ENCODE assay signal across 27 mouse cellular contexts in genomic region chr1:105700984-105701530, GRCm38 (mm10).
"Had no signal": no experiment of that assay in that cellular context is flagged by ENCODE, and none has a peak within 500 bp of the region (broad histone marks: within the 10 kb centered on the region; RNA-seq: fewer than 3 reads in every experiment).

No protein-coding gene starts in this region.

- H3K4me1 ChIP-seq: embryonic facial prominence, embryonic 10.5 days; embryonic facial prominence, embryonic 12.5 days; embryonic facial prominence, embryonic 13.5 days; embryonic facial prominence, embryonic 15.5 days; forebrain, embryonic 10.5 days; forebrain, embryonic 12.5 days; forebrain, embryonic 13.5 days; forebrain, embryonic 15.5 days had no signal

- H3K4me3 ChIP-seq: embryonic facial prominence, embryonic 10.5 days; embryonic facial prominence, embryonic 12.5 days; embryonic facial prominence, embryonic 13.5 days; embryonic facial prominence, embryonic 15.5 days; erythroblast, embryonic 14.5 days; forebrain, embryonic 10.5 days; forebrain, embryonic 12.5 days; forebrain, embryonic 13.5 days; forebrain, embryonic 15.5 days; gastrocnemius, adult 2 months; heart, adult 2 months had no signal

- H3K27me3 ChIP-seq: embryonic facial prominence, embryonic 12.5 days; embryonic facial prominence, embryonic 13.5 days; embryonic facial prominence, embryonic 15.5 days; forebrain, embryonic 12.5 days; forebrain, embryonic 13.5 days; forebrain, embryonic 15.5 days had no signal

- DNase-seq: cerebellum, adult 9-10 months; cerebellum, adult 9-11 months; cerebellum, postnatal 10 days; cerebellum, postnatal 14 days; cerebellum, postnatal 25 days; cerebellum, postnatal 36 days; embryo, embryonic 11 days; forebrain, postnatal 0 days; gastrocnemius, adult 2 months; gastrocnemius, postnatal 10 days; gastrocnemius, postnatal 14 days; gastrocnemius, postnatal 25 days; gastrocnemius, postnatal 36 days; heart, adult 11 months; heart, adult 18-20 months; heart, adult 2 months had no signal

- H3K4me2 ChIP-seq: embryonic facial prominence, embryonic 12.5 days; embryonic facial prominence, embryonic 13.5 days; embryonic facial prominence, embryonic 15.5 days; forebrain, embryonic 12.5 days; forebrain, embryonic 13.5 days; forebrain, embryonic 15.5 days had no signal

- H3K36me3 ChIP-seq: embryonic facial prominence, embryonic 12.5 days; forebrain, embryonic 12.5 days had no signal

- H3K9me3 ChIP-seq: embryonic facial prominence, embryonic 10.5 days; embryonic facial prominence, embryonic 12.5 days; embryonic facial prominence, embryonic 13.5 days; embryonic facial prominence, embryonic 15.5 days; forebrain, embryonic 10.5 days; forebrain, embryonic 12.5 days; forebrain, embryonic 13.5 days; forebrain, embryonic 15.5 days had no signal

- H3K27ac ChIP-seq: embryonic facial prominence, embryonic 10.5 days; embryonic facial prominence, embryonic 12.5 days; embryonic facial prominence, embryonic 13.5 days; embryonic facial prominence, embryonic 15.5 days; forebrain, embryonic 10.5 days; forebrain, embryonic 12.5 days; forebrain, embryonic 13.5 days; forebrain, embryonic 15.5 days; gastrocnemius, adult 2 months; heart, adult 2 months had no signal

- H3K9ac ChIP-seq: embryonic facial prominence, embryonic 12.5 days; embryonic facial prominence, embryonic 13.5 days; embryonic facial prominence, embryonic 15.5 days; forebrain, embryonic 12.5 days; forebrain, embryonic 13.5 days; forebrain, embryonic 15.5 days; forebrain, postnatal 0 days had no signal

- ATAC-seq: forebrain, embryonic 13.5 days; forebrain, embryonic 14.5 days; forebrain, embryonic 15.5 days; forebrain, embryonic 16.5 days; forebrain, postnatal 0 days had no signal
